Mouse (Mus musculus) limb, embryonic 12.5 days (tissue): ENCODE data around the gene Nt5dc2. TPM values are rescaled to one million over a fixed set of nuclear protein-coding genes. Genes with fewer than 3 reads are reported as not detected.

ENCODE experiments used
- ATAC-seq: fragments of 200-750 bp; cut with Nextera tagmentation; 2 replicates; pipeline ENCODE4 v1.8.0; 2017; ENCODE audit warnings: low read depth, moderate TSS enrichment; ENCODE audit not compliant: insufficient number of reproducible peaks, insufficient read depth, low FRiP score, low TSS enrichment
- H3K27ac ChIP-seq: fragments of 300-500 bp; sonication (generic); 2 replicates; pipeline ENCODE4 v1.5.1; 2016; ENCODE audit warnings: mild to moderate bottlenecking, moderate library complexity
- H3K27me3 ChIP-seq: fragments of 300-500 bp; sonication (generic); 2 replicates; pipeline ENCODE4 v1.6.1; 2016; ENCODE audit warnings: mild to moderate bottlenecking, moderate library complexity
- H3K36me3 ChIP-seq: fragments of 300-500 bp; sonication (generic); 2 replicates; pipeline ENCODE4 v1.6.1; 2016; ENCODE audit warnings: mild to moderate bottlenecking, moderate library complexity
- H3K4me1 ChIP-seq: fragments of 300-500 bp; sonication (generic); replicated peaks from 2 replicates; pipeline ENCODE4 v1.6.1; 2016
- H3K4me2 ChIP-seq: fragments of 300-500 bp; sonication (generic); 2 replicates; pipeline ENCODE4 v1.6.1; 2016; ENCODE audit warnings: mild to moderate bottlenecking, moderate library complexity
- H3K4me3 ChIP-seq: fragments of 300-500 bp; sonication (generic); replicated peaks from 2 replicates; pipeline ENCODE4 v1.5.1; 2016; ENCODE audit warnings: mild to moderate bottlenecking
- H3K9ac ChIP-seq: fragments of 300-500 bp; sonication (generic); replicated peaks from 2 replicates; pipeline ENCODE4 v1.6.1; 2016; ENCODE audit warnings: mild to moderate bottlenecking, moderate library complexity
- H3K9me3 ChIP-seq: fragments of 300-500 bp; sonication (generic); 2 replicates; pipeline ENCODE4 v1.6.1; 2016; ENCODE audit warnings: mild to moderate bottlenecking, moderate library complexity
- WGBS: fragments of 180-500 bp; shearing (Covaris S2); methylation state at CpG from one replicate; pipeline ENCODE4 v1.1.7; 2016; 5-methylcytosine and 5-hydroxymethylcytosine counted together
- polyA plus RNA-seq: library from polyadenylated mRNA; unstranded; fragments of >200 nt; fragmentation: Nextera tagmentation; extraction: Ambion mirVana; gene quantifications from 2 replicates; pipeline ENCODE4 v1.2.1, GENCODE M21; 2016

The Nt5dc2 gene
- polyA plus RNA-seq, result 485 and 500 TPM in 2 replicates

DNA sequence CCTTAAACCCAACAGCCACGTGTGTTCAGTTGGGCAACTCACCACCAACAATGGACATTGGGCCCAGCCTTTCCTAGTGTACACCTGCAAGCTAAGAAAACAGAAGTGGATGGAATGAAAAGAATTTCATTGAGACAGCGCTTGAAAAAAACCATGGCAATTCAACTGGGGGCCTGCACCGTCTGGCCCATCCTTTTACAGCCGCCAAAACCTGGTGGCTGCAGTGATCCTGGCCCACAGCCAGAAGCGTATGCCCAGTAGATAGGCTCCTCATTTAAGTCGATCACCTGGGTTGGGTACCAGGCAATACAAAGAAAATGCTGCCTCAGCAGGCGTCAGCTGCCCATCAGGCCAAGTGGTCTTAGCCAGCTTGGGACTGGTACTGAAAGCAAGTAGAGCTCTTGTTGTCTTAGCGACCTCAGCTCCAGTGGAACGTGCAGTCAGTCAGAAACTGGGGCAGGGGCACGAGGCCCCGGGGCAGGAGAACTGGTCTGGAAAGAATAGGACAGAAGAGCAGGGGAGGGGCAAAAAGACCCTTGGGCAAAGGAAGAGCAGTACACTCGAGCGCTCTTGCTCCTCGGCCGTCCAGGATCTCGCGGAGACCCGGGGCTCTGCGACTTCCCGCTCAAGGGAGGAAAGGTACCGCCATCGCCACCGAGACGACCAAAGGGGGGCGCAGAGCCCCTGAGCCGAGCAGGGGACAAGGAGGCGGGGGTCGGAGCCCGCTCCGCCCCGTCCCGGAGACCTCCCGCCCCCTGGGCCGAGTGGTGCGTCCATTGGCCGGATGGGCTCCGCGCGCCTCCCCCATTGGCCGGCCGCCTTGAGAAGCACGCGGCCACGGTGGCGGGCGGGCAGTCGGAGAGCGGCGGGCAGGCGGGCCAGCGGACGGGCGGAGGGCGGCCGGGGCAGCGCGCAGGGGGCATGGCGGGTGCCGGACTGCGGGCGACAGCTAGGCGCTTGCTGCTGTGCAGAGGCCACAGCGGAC is at the start of gene Nt5dc2:
TSS of gene Nt5dc2 (plus strand) at position 818 of the 985 bp plus-strand sequence.
- H3K4me1 ChIP-seq, result peaks cover 42% of the 10 kb centered on the region

DNA sequence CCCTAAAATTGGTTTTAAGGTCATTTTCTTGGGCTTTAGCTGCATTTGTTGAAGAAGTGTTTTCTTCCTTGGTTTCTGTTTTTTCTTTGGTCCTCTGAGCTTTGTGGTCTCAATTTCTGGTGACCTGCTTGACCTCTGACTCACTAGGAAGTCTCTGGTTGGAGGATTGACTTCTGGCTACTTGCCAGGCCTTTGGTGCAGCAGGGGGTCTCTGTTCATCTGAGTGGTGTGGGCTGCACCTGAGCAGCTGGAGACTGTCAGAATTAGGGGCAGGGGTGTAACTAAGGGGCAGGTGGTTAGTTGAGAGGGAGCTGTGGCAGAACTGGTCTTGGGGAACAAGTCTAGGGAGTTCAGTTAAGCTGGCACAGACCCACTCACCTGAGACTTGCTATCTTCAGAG is 49.7 kb upstream of the Nt5dc2 start:
- ATAC-seq, result no peak
- peaks cover 79% of the 10 kb centered on the region for H3K36me3 ChIP-seq
- no peaks in the 10 kb centered on the region for H3K27me3 ChIP-seq

More for the DNA sequence above, at the start of gene Nt5dc2:
- ATAC-seq, result peak; percentile 78
- Histone ChIP-seq H3K9me3 (no peaks in the 10 kb centered on the region), H3K9ac (peak within 1 kb of the TSS; percentile 98), H3K4me2 (peak within 1 kb of the TSS; percentile 96), H3K27me3 (no peaks in the 10 kb centered on the region), H3K36me3 (peaks cover 21% of the 10 kb centered on the region), H3K27ac (peak within 1 kb of the TSS; percentile 92), H3K4me3 (peak within 1 kb of the TSS; percentile 97)
- 6% methylated on average over 49 of the region's 63 CpGs for WGBS

GRCm38 (mm10) chr14:31087433-31087832 is 43.4 kb upstream of the Nt5dc2 start:
- Histone ChIP-seq H3K4me2 (no peak overlapping the region), H3K9me3 (no peaks in the 10 kb centered on the region), H3K4me3 (no peak overlapping the region), H3K4me1 (no peaks in the 10 kb centered on the region), H3K9ac (no peak overlapping the region), H3K27me3 (no peaks in the 10 kb centered on the region), H3K36me3 (peaks cover 87% of the 10 kb centered on the region), H3K27ac (no peak overlapping the region)
- WGBS, result 81% methylated on average over 6 of the region's 6 CpGs
- no peak for ATAC-seq

More for the DNA sequence above, 49.7 kb upstream of the Nt5dc2 start:
- H3K4me2 ChIP-seq, result no peak overlapping the region
- H3K9ac ChIP-seq, result no peak overlapping the region
- H3K27ac ChIP-seq, result no peak overlapping the region
- no peaks in the 10 kb centered on the region for H3K9me3 ChIP-seq
- H3K4me3 ChIP-seq, result no peak overlapping the region
- no peaks in the 10 kb centered on the region for H3K4me1 ChIP-seq

DNA sequence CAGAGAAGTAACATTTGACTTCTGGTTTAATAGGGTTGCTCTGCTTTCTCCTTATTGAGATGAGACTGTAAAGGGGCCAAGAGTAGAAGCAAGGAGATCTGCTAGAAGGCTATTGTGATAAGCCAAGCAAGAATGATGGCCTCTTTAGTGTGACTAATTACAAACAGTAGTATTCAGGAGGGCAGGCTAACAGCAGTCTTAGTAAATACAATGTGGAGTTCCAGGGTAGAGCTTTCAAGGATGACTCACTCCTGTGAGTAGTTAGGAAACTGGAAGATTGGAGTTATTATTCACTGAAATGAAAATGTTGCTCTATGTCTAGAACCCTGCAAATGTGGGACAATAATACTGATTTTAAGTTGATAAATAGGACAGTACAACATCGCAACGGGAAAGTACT is 42.3 kb upstream of the Nt5dc2 start:
- no peak overlapping the region for H3K27ac ChIP-seq
- whole genome bisulfite sequencing, result 98% methylated on average over 2 of the region's 2 CpGs
- no peaks in the 10 kb centered on the region for H3K9me3 ChIP-seq
- H3K4me2 ChIP-seq, result no peak overlapping the region
- no peak overlapping the region for H3K9ac ChIP-seq
- H3K4me3 ChIP-seq, result no peak overlapping the region
- H3K4me1 ChIP-seq, result no peaks in the 10 kb centered on the region
- peaks cover 87% of the 10 kb centered on the region for H3K36me3 ChIP-seq
- no peaks in the 10 kb centered on the region for H3K27me3 ChIP-seq
- ATAC-seq, result no peak

GRCm38 (mm10) chr14:31089918-31090317 is 40.9 kb upstream of the Nt5dc2 start:
- H3K36me3 ChIP-seq, result peaks cover 92% of the 10 kb centered on the region
- 85% methylated on average over 1 of the region's 1 CpGs for WGBS
- no peaks in the 10 kb centered on the region for H3K4me1 ChIP-seq
- H3K27ac ChIP-seq, result no peak overlapping the region
- no peak overlapping the region for H3K4me2 ChIP-seq
- no peak overlapping the region for H3K9ac ChIP-seq
- no peaks in the 10 kb centered on the region for H3K27me3 ChIP-seq
- no peaks in the 10 kb centered on the region for H3K9me3 ChIP-seq
- H3K4me3 ChIP-seq, result no peak overlapping the region
- no peak for ATAC-seq

- Histone ChIP-seq H3K27ac (no peak overlapping the region), H3K4me1 (no peaks in the 10 kb centered on the region), H3K27me3 (no peaks in the 10 kb centered on the region), H3K9me3 (no peaks in the 10 kb centered on the region), H3K4me2 (no peak overlapping the region), H3K36me3 (peaks cover 74% of the 10 kb centered on the region), H3K9ac (no peak overlapping the region), H3K4me3 (no peak overlapping the region)
- ATAC-seq, result no peak
- 82% methylated on average over 2 of the region's 2 CpGs for WGBS
These were observed 25.7 kb upstream of the Nt5dc2 start for GRCm38 (mm10) chr14:31105156-31105555.

GRCm38 (mm10) chr14:31110613-31111012 is 20.2 kb upstream of the Nt5dc2 start:
- Histone ChIP-seq H3K36me3 (peaks cover 95% of the 10 kb centered on the region), H3K4me3 (no peak overlapping the region), H3K4me2 (no peak overlapping the region), H3K4me1 (no peaks in the 10 kb centered on the region), H3K27ac (no peak overlapping the region), H3K27me3 (no peaks in the 10 kb centered on the region), H3K9me3 (no peaks in the 10 kb centered on the region), H3K9ac (no peak overlapping the region)
- ATAC-seq, result no peak
- 78% methylated on average over 3 of the region's 3 CpGs for WGBS

DNA sequence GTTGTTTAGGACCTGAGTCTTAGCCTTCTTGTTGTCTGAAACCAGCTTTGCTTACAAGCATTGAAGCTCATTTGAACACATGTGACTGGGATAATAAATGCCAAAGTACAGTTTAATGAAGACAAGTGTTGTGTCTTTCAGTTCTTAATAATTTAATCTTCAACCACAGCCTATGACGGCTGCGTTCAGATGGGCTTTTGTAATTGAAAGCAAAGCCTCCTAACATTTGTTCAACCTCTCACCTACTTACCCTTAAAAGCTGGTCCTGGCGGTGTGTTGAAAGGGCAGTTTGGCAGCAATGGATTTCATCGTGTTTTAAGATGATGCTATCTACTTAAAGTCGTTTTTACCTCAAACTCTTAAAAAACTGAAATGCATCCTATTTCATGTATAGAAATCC is 18.7 kb upstream of the Nt5dc2 start:
- peaks cover 95% of the 10 kb centered on the region for H3K36me3 ChIP-seq
- ATAC-seq, result no peak

DNA sequence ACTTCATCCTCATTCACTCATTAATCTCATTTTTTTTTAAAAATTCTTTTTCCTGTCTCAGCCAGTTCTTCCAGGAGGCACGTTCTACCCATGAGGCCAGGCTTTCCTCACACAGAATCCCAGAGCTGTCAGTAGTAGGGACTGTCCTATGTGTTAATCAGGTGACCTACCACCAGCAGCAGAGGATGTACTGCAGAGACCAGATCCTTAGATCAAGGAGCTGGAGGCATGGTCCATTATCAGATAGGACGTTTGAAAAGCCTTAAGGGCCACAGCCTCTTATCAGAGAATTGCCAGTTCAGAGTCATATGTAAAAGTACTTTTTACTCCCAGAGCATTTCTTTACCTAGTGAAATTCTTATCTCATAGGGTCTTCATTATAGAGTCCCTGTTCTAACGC is 16.8 kb upstream of the Nt5dc2 start:
- H3K4me1 ChIP-seq, result no peaks in the 10 kb centered on the region
- ATAC-seq, result no peak
- no peak overlapping the region for H3K9ac ChIP-seq
- H3K27me3 ChIP-seq, result no peaks in the 10 kb centered on the region
- H3K36me3 ChIP-seq, result peaks cover 93% of the 10 kb centered on the region
- no peak overlapping the region for H3K4me3 ChIP-seq
- H3K4me2 ChIP-seq, result no peak overlapping the region
- no peak overlapping the region for H3K27ac ChIP-seq
- WGBS, result 85% methylated on average over 3 of the region's 3 CpGs
- no peaks in the 10 kb centered on the region for H3K9me3 ChIP-seq

More for the DNA sequence above, 18.7 kb upstream of the Nt5dc2 start:
- Histone ChIP-seq H3K9ac (no peak overlapping the region), H3K27me3 (no peaks in the 10 kb centered on the region), H3K4me2 (no peak overlapping the region), H3K4me3 (no peak overlapping the region), H3K27ac (no peak overlapping the region), H3K9me3 (no peaks in the 10 kb centered on the region), H3K4me1 (no peaks in the 10 kb centered on the region)
- 84% methylated on average over 5 of the region's 5 CpGs for WGBS

GRCm38 (mm10) chr14:31115522-31115921 is 15.3 kb upstream of the Nt5dc2 start:
- WGBS, result 65% methylated on average over 2 of the region's 2 CpGs
- no peak overlapping the region for H3K4me2 ChIP-seq

GRCm38 (mm10) chr14:31125106-31126075 is 5.5 kb upstream of the Nt5dc2 start:
- Histone ChIP-seq H3K4me3 (no peak overlapping the region), H3K27ac (peak overlapping the region; percentile 84), H3K9ac (no peak overlapping the region; the same call in 1 of the 2 replicates), H3K4me1 (peaks cover 33% of the 10 kb centered on the region), H3K36me3 (peaks cover 28% of the 10 kb centered on the region), H3K4me2 (peak overlapping the region; percentile 34), H3K9me3 (no peaks in the 10 kb centered on the region), H3K27me3 (no peaks in the 10 kb centered on the region)
- no peak for ATAC-seq
- WGBS, result 47% methylated on average over 9 of the region's 9 CpGs

More at GRCm38 (mm10) chr14:31115522-31115921, 15.3 kb upstream of the Nt5dc2 start:
- H3K27ac ChIP-seq, result no peak overlapping the region
- no peak overlapping the region for H3K9ac ChIP-seq
- H3K9me3 ChIP-seq, result no peaks in the 10 kb centered on the region
- no peaks in the 10 kb centered on the region for H3K27me3 ChIP-seq
- H3K36me3 ChIP-seq, result peaks cover 82% of the 10 kb centered on the region
- no peaks in the 10 kb centered on the region for H3K4me1 ChIP-seq
- H3K4me3 ChIP-seq, result no peak overlapping the region
- ATAC-seq, result no peak
